Mouse (Mus musculus) ES-E14 (cell line): ENCODE measurements at regions not wholly inside any gene's neighbourhood (a gene's known extent, or its start where the extent isn't known, plus 50 kb on each side); places are given as distances from the start of the nearest gene placed in this dataset.

Source experiments
- CHD2 ChIP-seq: IDR thresholded peaks from 2 replicates; pipeline ENCODE4 v1.6.1; 2014; ENCODE audit warnings: mild to moderate bottlenecking, low read depth, low read length, inconsistent platforms
- HCFC1 ChIP-seq: IDR thresholded peaks from 2 replicates; pipeline ENCODE4 v1.6.1; 2012; ENCODE audit warnings: low read length, inconsistent platforms, borderline replicate concordance; ENCODE audit not compliant: insufficient read depth
- ZC3H11A ChIP-seq: IDR thresholded peaks from 2 replicates; pipeline ENCODE4 v1.6.1; 2012; ENCODE audit warnings: low read depth, mild to moderate bottlenecking, inconsistent platforms, low read length, borderline replicate concordance
- ZNF384 ChIP-seq: IDR thresholded peaks from 2 replicates; pipeline ENCODE4 v1.6.1; 2012; ENCODE audit warnings: low read depth, low read length, inconsistent platforms

DNA sequence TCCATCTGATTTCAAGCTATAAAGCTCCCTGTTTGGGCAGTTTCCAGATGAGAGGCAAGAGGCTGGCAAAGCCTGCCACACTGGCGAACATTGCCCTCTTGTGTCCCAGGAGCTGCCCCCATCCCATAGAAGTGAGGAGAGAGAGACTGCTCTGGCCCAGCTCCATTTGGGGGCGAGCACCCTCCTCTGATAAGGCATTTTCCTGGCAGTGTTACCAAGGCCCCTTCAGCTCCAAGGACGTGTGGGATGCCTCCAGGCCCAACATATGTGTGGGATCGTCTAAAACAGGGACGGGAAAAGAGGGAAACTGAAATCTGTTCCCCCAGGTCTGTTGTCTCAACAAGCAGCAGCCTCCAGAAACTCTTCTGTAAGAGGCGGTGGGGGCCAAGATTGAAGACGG is 88.0 kb upstream of the Csf3r start:
- TF ChIP-seq ZNF384 (no peak), CHD2 (no peak), ZC3H11A (no peak), HCFC1 (no peak)
